Mouse (Mus musculus): Measurements from ENCODE around the gene Slc9a8. TPM values are rescaled to one million over a fixed set of nuclear protein-coding genes. Genes with fewer than 3 reads are reported as not detected.
"Not testable (repeated sequence)": the region's sequence is repeated elsewhere in the genome, so short reads cannot be mapped to it uniquely, and the experiment has no call there.

The Slc9a8 gene
- polyA plus RNA-seq, 1 experiment from 2014 or later = 10.4 TPM

DNA sequence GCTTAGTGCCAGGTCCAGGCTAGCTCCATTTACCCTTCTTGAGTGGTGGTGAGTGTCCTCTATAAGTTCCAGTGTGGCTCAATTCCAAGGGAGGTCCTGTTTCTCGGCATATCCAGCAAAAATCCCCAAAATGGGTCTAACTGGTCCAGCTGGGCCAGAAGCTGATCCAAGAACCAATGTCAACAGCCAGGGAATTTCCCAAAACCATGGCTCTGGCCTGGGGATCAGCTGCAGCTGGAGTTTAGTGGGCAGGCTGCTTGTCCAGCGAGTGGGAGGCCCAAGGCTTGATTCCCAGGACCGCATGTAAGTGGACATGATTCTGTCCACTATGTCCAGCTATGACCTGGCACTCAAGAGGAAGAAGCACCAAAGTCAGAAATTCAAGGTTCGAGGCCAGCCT, 35.1 kb upstream of the Slc9a8 start:
- Histone ChIP-seq H3K9me3 (ENCODE audit: control insufficient read depth, low read length) (no peaks in the 10 kb centered on the region), H3K9ac (ENCODE audit: low read length) (no peak overlapping the region), H3K4me2 (replicated peaks; ENCODE audit: low read depth) (no peak overlapping the region), H3K4me3 (ENCODE audit: low read depth, low read length) (no peak overlapping the region), H3K27ac (replicated peaks) (no peak overlapping the region), H3K4me1 (replicated peaks; ENCODE audit: control insufficient read depth, insufficient read depth) (no peaks in the 10 kb centered on the region), H3K36me3 (ENCODE audit: control insufficient read depth, insufficient read depth, low read length) (no peaks in the 10 kb centered on the region), H3K27me3 (ENCODE audit: control insufficient read depth, insufficient read depth, low read length) (no peaks in the 10 kb centered on the region)
- WGBS = 82% methylated on average over 4 of the region's 4 CpGs
- DNase-seq (ENCODE audit: low spot score) (no peak), ATAC-seq (ENCODE audit: low FRiP score, low TSS enrichment) (no peak)
- TF ChIP-seq EP300 (optimal IDR thresholded peaks at IDR 0.05) = no peak
- no peak for TF ChIP-seq CTCF (IDR thresholded peaks at IDR 0.05; ENCODE audit: low read depth)

DNA sequence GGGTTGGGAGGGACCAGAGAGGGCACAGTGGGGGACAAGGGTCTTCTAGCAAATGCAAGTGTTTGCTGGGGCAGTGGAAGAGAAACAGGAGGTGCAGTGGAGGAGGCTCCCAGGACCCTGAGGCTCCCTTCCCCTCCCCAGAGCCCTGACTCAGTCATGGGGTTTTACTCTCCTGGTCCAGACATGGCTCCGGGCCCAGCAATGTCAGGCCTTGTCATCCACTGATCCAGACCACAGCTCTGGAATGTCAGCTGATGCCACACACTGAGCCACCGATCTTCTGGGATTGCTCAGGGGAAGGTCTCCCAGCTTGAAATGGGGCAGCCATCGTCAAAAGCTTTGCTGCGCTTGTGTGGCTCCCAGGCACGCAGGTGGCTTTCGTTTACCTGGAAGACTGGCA, 34.5 kb upstream of the Slc9a8 start:
- TF ChIP-seq CTCF (IDR thresholded peaks at IDR 0.05; ENCODE audit: low read depth) (no peak), EP300 (optimal IDR thresholded peaks at IDR 0.05) (no peak)
- Histone ChIP-seq H3K9ac (ENCODE audit: low read length) (no peak overlapping the region), H3K9me3 (ENCODE audit: control insufficient read depth, low read length) (no peaks in the 10 kb centered on the region), H3K4me3 (ENCODE audit: low read depth, low read length) (no peak overlapping the region), H3K36me3 (ENCODE audit: control insufficient read depth, insufficient read depth, low read length) (no peaks in the 10 kb centered on the region), H3K4me2 (replicated peaks; ENCODE audit: low read depth) (no peak overlapping the region), H3K4me1 (replicated peaks; ENCODE audit: control insufficient read depth, insufficient read depth) (no peaks in the 10 kb centered on the region), H3K27me3 (ENCODE audit: control insufficient read depth, insufficient read depth, low read length) (no peaks in the 10 kb centered on the region), H3K27ac (replicated peaks) (no peak overlapping the region)
- no peak for ATAC-seq (ENCODE audit: low FRiP score, low TSS enrichment)
- WGBS = 75% methylated on average over 6 of the region's 6 CpGs
- no peak for DNase-seq (ENCODE audit: low spot score)

DNA sequence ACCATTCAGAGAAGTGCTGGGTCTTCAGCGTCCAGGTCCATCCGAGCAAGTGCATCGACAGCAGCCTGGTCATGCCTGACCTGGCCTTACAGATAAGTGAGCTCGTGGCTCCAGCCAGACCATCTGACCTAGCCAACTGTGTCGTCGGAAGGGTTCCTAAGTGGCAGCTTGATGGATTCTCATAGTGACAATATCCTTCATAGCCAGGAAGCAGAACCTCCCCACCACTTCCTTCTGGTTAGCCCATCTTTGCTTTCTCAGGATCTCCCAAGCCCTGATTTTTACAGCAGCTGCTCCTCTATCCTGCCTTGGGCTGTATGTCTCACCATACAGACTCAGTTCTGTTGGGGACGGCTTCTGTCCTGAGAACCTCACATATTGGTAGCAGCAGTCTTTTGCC, 27.1 kb upstream of the Slc9a8 start:
- Histone ChIP-seq H3K9ac (ENCODE audit: low read length) (no peak overlapping the region), H3K4me3 (ENCODE audit: low read depth, low read length) (no peak overlapping the region), H3K36me3 (ENCODE audit: control insufficient read depth, insufficient read depth, low read length) (no peaks in the 10 kb centered on the region), H3K27me3 (ENCODE audit: control insufficient read depth, insufficient read depth, low read length) (no peaks in the 10 kb centered on the region), H3K27ac (replicated peaks) (no peak overlapping the region), H3K4me2 (replicated peaks; ENCODE audit: low read depth) (no peak overlapping the region), H3K9me3 (ENCODE audit: control insufficient read depth, low read length) (no peaks in the 10 kb centered on the region), H3K4me1 (replicated peaks; ENCODE audit: control insufficient read depth, insufficient read depth) (no peaks in the 10 kb centered on the region)
- TF ChIP-seq EP300 (optimal IDR thresholded peaks at IDR 0.05) (no peak), CTCF (IDR thresholded peaks at IDR 0.05; ENCODE audit: low read depth) (no peak)
- DNase-seq (ENCODE audit: low spot score) (no peak), ATAC-seq (ENCODE audit: low FRiP score, low TSS enrichment) (no peak)
- WGBS = 69% methylated on average over 7 of the region's 7 CpGs

DNA sequence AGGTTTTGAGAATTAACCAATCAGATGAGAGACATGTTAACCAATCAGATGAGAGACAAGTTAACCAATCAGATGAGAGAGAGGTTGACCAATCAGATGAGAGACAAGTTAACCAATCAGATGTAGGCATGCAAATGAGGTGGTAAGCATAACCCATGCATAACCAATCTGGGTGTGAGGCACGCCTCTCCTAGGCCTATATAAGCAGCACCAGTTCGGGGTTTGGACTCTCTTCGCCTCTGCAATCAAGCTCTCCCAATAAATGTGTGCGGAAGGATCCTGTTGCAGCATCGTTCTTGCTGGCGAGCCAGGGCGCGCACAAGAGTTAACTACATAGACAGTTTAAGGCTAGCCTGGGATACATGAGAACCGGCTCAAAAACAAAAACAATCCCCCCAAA, 25.1 kb upstream of the Slc9a8 start:
- 96% methylated on average over 9 of the region's 9 CpGs for WGBS
- not testable (repeated sequence) for H3K4me3 ChIP-seq (ENCODE audit: low read depth, low read length); ATAC-seq (ENCODE audit: low FRiP score, low TSS enrichment); H3K4me1 ChIP-seq (replicated peaks; ENCODE audit: control insufficient read depth, insufficient read depth); H3K27ac ChIP-seq (replicated peaks); H3K9ac ChIP-seq (ENCODE audit: low read length); H3K4me2 ChIP-seq (replicated peaks; ENCODE audit: low read depth); H3K9me3 ChIP-seq (ENCODE audit: control insufficient read depth, low read length); H3K36me3 ChIP-seq (ENCODE audit: control insufficient read depth, insufficient read depth, low read length); DNase-seq (ENCODE audit: low spot score); H3K27me3 ChIP-seq (ENCODE audit: control insufficient read depth, insufficient read depth, low read length)

DNA sequence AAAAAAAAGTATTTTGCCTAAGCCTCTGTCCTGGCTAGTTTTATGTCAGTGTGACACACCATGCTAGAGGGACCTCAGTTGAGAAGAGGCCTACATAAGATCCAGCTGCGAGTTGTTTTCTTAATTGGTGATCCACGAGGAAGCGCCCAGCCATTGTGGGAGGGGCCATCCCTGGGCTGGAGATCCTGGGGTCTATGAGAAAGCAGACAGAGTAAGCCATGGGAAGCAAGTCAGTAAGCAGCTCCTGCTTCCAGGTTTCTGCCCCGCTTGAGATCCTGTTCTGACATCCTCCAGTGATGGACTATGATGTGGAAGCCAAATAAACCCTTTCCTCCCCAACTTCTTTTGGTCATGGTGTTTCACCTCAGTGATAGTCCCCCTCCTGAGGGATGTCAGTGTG, 22.5 kb upstream of the Slc9a8 start:
- Histone ChIP-seq H3K9me3 (ENCODE audit: control insufficient read depth, low read length) (no peaks in the 10 kb centered on the region), H3K27ac (replicated peaks) (no peak overlapping the region), H3K27me3 (ENCODE audit: control insufficient read depth, insufficient read depth, low read length) (no peaks in the 10 kb centered on the region), H3K36me3 (ENCODE audit: control insufficient read depth, insufficient read depth, low read length) (no peaks in the 10 kb centered on the region), H3K4me1 (replicated peaks; ENCODE audit: control insufficient read depth, insufficient read depth) (no peaks in the 10 kb centered on the region), H3K9ac (ENCODE audit: low read length) (no peak overlapping the region), H3K4me3 (ENCODE audit: low read depth, low read length) (no peak overlapping the region), H3K4me2 (replicated peaks; ENCODE audit: low read depth) (no peak overlapping the region)
- no peak for ATAC-seq (ENCODE audit: low FRiP score, low TSS enrichment)
- DNase-seq (ENCODE audit: low spot score) = no peak
- no peak for TF ChIP-seq CTCF (IDR thresholded peaks at IDR 0.05; ENCODE audit: low read depth)
- no peak for TF ChIP-seq EP300 (optimal IDR thresholded peaks at IDR 0.05)
- 42% methylated on average over 4 of the region's 4 CpGs for WGBS

DNA sequence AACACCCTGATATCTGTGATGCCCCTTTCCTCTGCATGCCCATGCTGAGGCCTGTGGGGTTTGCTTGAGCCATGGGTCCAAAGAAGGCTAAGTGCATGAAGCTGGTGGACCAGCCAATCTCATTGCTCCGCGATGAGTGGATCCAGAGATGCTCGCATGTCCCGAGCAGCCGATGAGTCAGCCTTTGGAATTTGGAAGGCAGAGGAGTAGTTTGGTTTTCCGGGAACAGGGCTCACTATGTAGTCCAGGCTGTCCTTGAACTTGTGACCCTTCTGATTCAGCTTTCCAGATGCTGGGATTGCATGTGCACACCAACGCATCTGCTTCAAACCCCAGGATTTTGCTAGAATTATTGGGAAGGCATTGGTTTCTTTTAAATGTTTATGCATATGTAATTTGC, 21.9 kb upstream of the Slc9a8 start:
- Histone ChIP-seq H3K9ac (ENCODE audit: low read length) (no peak overlapping the region), H3K27ac (replicated peaks) (no peak overlapping the region), H3K27me3 (ENCODE audit: control insufficient read depth, insufficient read depth, low read length) (no peaks in the 10 kb centered on the region), H3K4me3 (ENCODE audit: low read depth, low read length) (no peak overlapping the region), H3K4me1 (replicated peaks; ENCODE audit: control insufficient read depth, insufficient read depth) (no peaks in the 10 kb centered on the region), H3K36me3 (ENCODE audit: control insufficient read depth, insufficient read depth, low read length) (no peaks in the 10 kb centered on the region), H3K4me2 (replicated peaks; ENCODE audit: low read depth) (no peak overlapping the region), H3K9me3 (ENCODE audit: control insufficient read depth, low read length) (no peaks in the 10 kb centered on the region)
- 51% methylated on average over 7 of the region's 7 CpGs for WGBS
- DNase-seq (ENCODE audit: low spot score) (no peak), ATAC-seq (ENCODE audit: low FRiP score, low TSS enrichment) (no peak)
- no peak for TF ChIP-seq EP300 (optimal IDR thresholded peaks at IDR 0.05)
- TF ChIP-seq CTCF (IDR thresholded peaks at IDR 0.05; ENCODE audit: low read depth) = no peak

Data from stomach, postnatal 0 days (tissue).